Mouse (Mus musculus): ENCODE measurements around the gene Rbx1. TPM values are rescaled to one million over a fixed set of nuclear protein-coding genes. Genes with fewer than 3 reads are reported as not detected.

The Rbx1 gene
- polyA plus RNA-seq, 1 experiment from 2014 or later: 465 TPM

DNA sequence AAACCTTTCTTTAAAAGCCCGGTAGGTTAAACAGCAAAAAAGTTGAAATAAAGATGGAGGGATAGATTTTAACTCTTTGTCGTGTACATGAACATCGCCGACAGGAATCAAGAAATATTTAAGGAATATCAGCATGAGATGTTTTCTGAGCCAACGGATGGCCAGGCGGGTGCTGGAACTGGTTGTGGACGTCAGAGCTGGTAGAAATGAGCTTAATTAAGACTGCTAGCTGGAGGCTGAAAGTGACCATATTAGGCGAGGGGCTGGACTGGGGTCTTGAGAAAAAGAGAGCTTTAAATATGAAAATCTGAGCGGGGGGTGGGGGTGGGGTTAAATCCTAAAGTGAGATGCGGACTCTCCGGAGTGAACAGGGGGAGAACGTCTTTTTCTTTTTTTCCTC, 57.8 kb downstream of the Rbx1 start:
- Histone ChIP-seq H3K36me3 (ENCODE audit: insufficient read depth, low read length) (no peaks in the 10 kb centered on the region), H3K9ac (replicated peaks; ENCODE audit: low read depth) (peak overlapping the region; percentile 85), H3K9me3 (ENCODE audit: low read length) (no peaks in the 10 kb centered on the region), H3K27ac (ENCODE audit: low read length) (peak overlapping the region; percentile 99), H3K4me2 (replicated peaks; ENCODE audit: low read depth, low read length) (peak overlapping the region; percentile 97), H3K4me1 (ENCODE audit: insufficient read depth, low read depth, low read length) (no peaks in the 10 kb centered on the region), H3K27me3 (replicated peaks; ENCODE audit: insufficient read depth, low read length) (no peaks in the 10 kb centered on the region), H3K4me3 (ENCODE audit: low read depth, low read length) (peak overlapping the region; percentile 61)
- WGBS: 1% methylated on average over 12 of the region's 12 CpGs
- DNase-seq (ENCODE audit: low spot score) (peak; percentile 75), ATAC-seq (no peak)
- TF ChIP-seq EP300 (IDR thresholded peaks at IDR 0.05): no peak
- no peak for TF ChIP-seq CTCF (IDR thresholded peaks at IDR 0.05)

Other genes starting within 250 kb of the Rbx1 start
- gene Mchr1, start 230.8 kb upstream of the Rbx1 start, polyA plus RNA-seq (2015; fragmentation: Nextera tagmentation; extraction: Ambion mirVana): 1.6 and 3.3 TPM in 2 replicates
- gene Slc25a17, start 105.5 kb upstream of the Rbx1 start, polyA plus RNA-seq (2015; fragmentation: Nextera tagmentation; extraction: Ambion mirVana): 96.7 and 97.3 TPM in 2 replicates
- 87.1 and 99.2 TPM in 2 replicates for gene St13, start 66.2 kb upstream of the Rbx1 start, polyA plus RNA-seq (2015; fragmentation: Nextera tagmentation; extraction: Ambion mirVana)
- gene Xpnpep3, start 66.2 kb upstream of the Rbx1 start, polyA plus RNA-seq (2015; fragmentation: Nextera tagmentation; extraction: Ambion mirVana): 4.8 and 6.3 TPM in 2 replicates
- 0.53 and 0.81 TPM in 2 replicates for gene Dnajb7, start 58.0 kb upstream of the Rbx1 start, polyA plus RNA-seq (2015; fragmentation: Nextera tagmentation; extraction: Ambion mirVana)
- gene Ep300, start 119.1 kb downstream of the Rbx1 start, polyA plus RNA-seq (2015; fragmentation: Nextera tagmentation; extraction: Ambion mirVana): 8.5 and 10.6 TPM in 2 replicates
- 9.4 and 9.6 TPM in 2 replicates for gene L3mbtl2, start 197.6 kb downstream of the Rbx1 start, polyA plus RNA-seq (2015; fragmentation: Nextera tagmentation; extraction: Ambion mirVana)
- gene Chadl, start 231.0 kb downstream of the Rbx1 start, polyA plus RNA-seq (2015; fragmentation: Nextera tagmentation; extraction: Ambion mirVana): 2.6 and 2.7 TPM in 2 replicates